Comparison of ENCODE assay signal across 22 mouse cellular contexts in genomic region chr10:80087483-80087882, GRCm38 (mm10). TPM values are rescaled to one million over a fixed set of nuclear protein-coding genes. Genes with fewer than 3 reads are reported as not detected.
DNase-seq lines count a peak whose midpoint lies in the region; ATAC-seq and TF ChIP-seq lines count a peak whose summit lies in the region.
"Had no signal": no experiment of that assay in that cellular context is flagged by ENCODE, and none has a peak within 500 bp of the region (broad histone marks: within the 10 kb centered on the region; RNA-seq: fewer than 3 reads in every experiment).

No protein-coding gene starts in this region.

- TF ChIP-seq EP300 in heart, adult 2 months (IDR thresholded peaks at IDR 0.05; ENCODE audit: insufficient read depth, low read depth, low read length): no peak
- no peak for TF ChIP-seq EP300 in liver, postnatal 0 days (IDR thresholded peaks at IDR 0.05; ENCODE audit: low read depth)

- H3K27me3 ChIP-seq in heart, adult 2 months (ENCODE audit: control insufficient read depth, insufficient read depth, low read length): no peaks in the 10 kb centered on the region
- H3K27me3 ChIP-seq in spleen, adult 2 months (ENCODE audit: control insufficient read depth, insufficient read depth, low read length): no peaks in the 10 kb centered on the region
- H3K27me3 ChIP-seq in liver, postnatal 0 days (ENCODE audit: insufficient read depth, low read length): no peaks in the 10 kb centered on the region
- no peaks in the 10 kb centered on the region for H3K27me3 ChIP-seq in splenic B cell, adult 2 months (ENCODE audit: control insufficient read depth, insufficient read depth, low read length, poor library complexity, severe bottlenecking)
- H3K27me3 ChIP-seq: embryonic facial prominence, embryonic 15.5 days; Patski had no signal

- WGBS in heart, adult 2 months: 80% methylated on average over 8 of the region's 8 CpGs
- WGBS in spleen, adult 2 months: 61% methylated on average over 8 of the region's 8 CpGs
- WGBS in liver, postnatal 0 days (ENCODE audit: insufficient replicate concordance): 54% methylated on average over 8 of the region's 8 CpGs

- no peak for DNase-seq in heart, adult 2 months
- no peak for DNase-seq in heart, postnatal 25 days (ENCODE audit: low spot score)
- DNase-seq in spleen, adult 2 months (ENCODE audit: low read depth in 1 of 2, low spot score in 2 of 2): no peak
- no peak for DNase-seq in spleen, adult 18-20 months
- no peak for DNase-seq in liver, postnatal 0 days
- peak; percentile 43 for DNase-seq in splenic B cell, adult 2 months (ENCODE audit: low read depth, low spot score)
- DNase-seq in embryo, embryonic 10.5 days (ENCODE audit: low spot score): no peak
- DNase-seq: cerebellum, adult 11 months; cerebellum, postnatal 10 days; gastrocnemius, postnatal 10 days; midbrain, embryonic 14.5 days; right cerebral cortex, postnatal 25 days had no signal

- TF ChIP-seq CTCF in heart, adult 2 months (IDR thresholded peaks at IDR 0.05): no peak
- no peak for TF ChIP-seq CTCF in spleen, adult 2 months (IDR thresholded peaks at IDR 0.05; ENCODE audit: extremely low read depth, insufficient read depth, insufficient read length, insufficient replicate concordance)
- TF ChIP-seq CTCF in liver, postnatal 0 days (IDR thresholded peaks at IDR 0.05; ENCODE audit: low read depth): no peak

- H3K4me1 ChIP-seq in heart, adult 2 months (ENCODE audit: control insufficient read depth, insufficient read depth, low read length): peaks cover 21% of the 10 kb centered on the region
- H3K4me1 ChIP-seq in spleen, adult 2 months (ENCODE audit: control insufficient read depth, insufficient read depth, insufficient read length): peaks cover 14% of the 10 kb centered on the region; the same call in 1 of the 2 replicates
- H3K4me1 ChIP-seq in liver, postnatal 0 days (ENCODE audit: insufficient read depth): peaks cover 20% of the 10 kb centered on the region

- H3K79me2 ChIP-seq in heart, adult 2 months (replicated peaks; ENCODE audit: control insufficient read depth, insufficient read depth, low read length): peaks cover 2% of the 10 kb centered on the region; the same call in 1 of the 2 replicates

- intact Hi-C loops in heart, adult 2 months (cut with DNase I): no loop called here
- intact Hi-C loops in heart, postnatal 25 days (cut with DNase I): no loop called here

- ATAC-seq in liver, postnatal 0 days: no peak
- ATAC-seq in erythroblast, adult 5-6 weeks (replicated peaks; ENCODE audit: low FRiP score, poor library complexity, severe bottlenecking): no peak
- ATAC-seq: CD4-positive, CD25-positive, alpha-beta regulatory T cell, adult 4 months; hindbrain, postnatal 0 days; intestine, postnatal 0 days had no signal

- no peak for TF ChIP-seq POLR2A in heart, adult 2 months (IDR thresholded peaks at IDR 0.05; ENCODE audit: insufficient read depth, low read depth, low read length)
- TF ChIP-seq POLR2A in spleen, adult 2 months (IDR thresholded peaks at IDR 0.05; ENCODE audit: low read depth, low read length): no peak

- no peaks in the 10 kb centered on the region for H3K9me3 ChIP-seq in liver, postnatal 0 days (ENCODE audit: low read length)
- H3K9me3 ChIP-seq: embryonic facial prominence, embryonic 15.5 days; forebrain, embryonic 10.5 days had no signal

- H3K4me3 ChIP-seq in heart, adult 2 months: no peak overlapping the region
- no peak overlapping the region for H3K4me3 ChIP-seq in spleen, adult 2 months (ENCODE audit: extremely low read depth, insufficient read depth, insufficient read length)
- H3K4me3 ChIP-seq in liver, postnatal 0 days (ENCODE audit: low read depth, low read length): no peak overlapping the region
- H3K4me3 ChIP-seq: embryonic facial prominence, embryonic 15.5 days; forebrain, embryonic 10.5 days; myocyte had no signal

- peak overlapping the region; percentile 41; the same call in 1 of the 2 replicates for H3K27ac ChIP-seq in heart, adult 2 months
- H3K27ac ChIP-seq in spleen, adult 2 months (ENCODE audit: insufficient read depth, low read length): peak overlapping the region; percentile 42; the same call in 1 of the 2 replicates
- H3K27ac ChIP-seq in liver, postnatal 0 days (ENCODE audit: low read depth): peak overlapping the region; percentile 76
- H3K27ac ChIP-seq: embryonic facial prominence, embryonic 15.5 days; forebrain, embryonic 10.5 days; hindbrain, postnatal 0 days; kidney, postnatal 0 days; stomach, postnatal 0 days had no signal

- no peak overlapping the region; the same call in 1 of the 2 replicates for H3K9ac ChIP-seq in heart, adult 2 months (ENCODE audit: low read depth, low read length)
- H3K9ac ChIP-seq in liver, postnatal 0 days (replicated peaks): no peak overlapping the region
- H3K9ac ChIP-seq: embryonic facial prominence, embryonic 15.5 days had no signal

- H3K4me2 ChIP-seq in liver, postnatal 0 days (ENCODE audit: low read depth, low read length): no peak overlapping the region
- H3K4me2 ChIP-seq: embryonic facial prominence, embryonic 15.5 days had no signal

- peaks cover 4% of the 10 kb centered on the region; the same call in 1 of the 2 replicates for H3K36me3 ChIP-seq in heart, adult 2 months (ENCODE audit: control insufficient read depth, insufficient read depth, low read length)
- H3K36me3 ChIP-seq in spleen, adult 2 months (ENCODE audit: control insufficient read depth, insufficient read depth, low read length): peaks cover 21% of the 10 kb centered on the region
- H3K36me3 ChIP-seq in liver, postnatal 0 days (replicated peaks; ENCODE audit: insufficient read depth, low read length): peaks cover 34% of the 10 kb centered on the region
- peaks cover 5% of the 10 kb centered on the region for H3K36me3 ChIP-seq in splenic B cell, adult 2 months (ENCODE audit: control insufficient read depth, insufficient read depth, low read length, poor library complexity, severe bottlenecking)

RNA-seq across cellular contexts. Expression of gene Sbno2, which starts 17.9 kb away (rescaled TPM):
- total RNA-seq in heart, adult 2 months (2021): 10 to 100 TPM; 10.6 to 11.2 TPM
- polyA plus RNA-seq in heart, adult 2 months (2012; rRNA removed): 16.9 and 18.0 TPM in 2 replicates
- 10 to 100 TPM; 11.0 to 11.6 TPM for total RNA-seq in heart, postnatal 25 days (2021)
- polyA plus RNA-seq in spleen, adult 2 months (2012; rRNA removed): 95.0 and 122 TPM in 2 replicates
- polyA plus RNA-seq in liver, postnatal 0 days (2015; fragmentation: Nextera tagmentation; extraction: Ambion mirVana): 7.4 and 8.7 TPM in 2 replicates
- 9.2 and 12.5 TPM in 2 replicates for total RNA-seq in erythroblast, adult 5-6 weeks (2015; ENCODE audit: low replicate concordance)
- 17.1 and 20.9 TPM in 2 replicates for total RNA-seq in erythroblast, adult 5-6 weeks (2017; ENCODE audit: low replicate concordance)

RNA-seq across cellular contexts. Expression of gene Stk11, which starts 28.1 kb away (rescaled TPM):
- total RNA-seq in heart, adult 2 months (2021): 100 to 1,000 TPM; 140 to 161 TPM
- 127 and 144 TPM in 2 replicates for polyA plus RNA-seq in heart, adult 2 months (2012; rRNA removed)
- total RNA-seq in heart, postnatal 25 days (2021): 100 to 1,000 TPM; 133 to 138 TPM
- 120 and 144 TPM in 2 replicates for polyA plus RNA-seq in spleen, adult 2 months (2012; rRNA removed)
- polyA plus RNA-seq in liver, postnatal 0 days (2015; fragmentation: Nextera tagmentation; extraction: Ambion mirVana): 9.1 and 11.2 TPM in 2 replicates
- total RNA-seq in erythroblast, adult 5-6 weeks (2015; ENCODE audit: low replicate concordance): 47.7 and 60.0 TPM in 2 replicates
- 152 and 195 TPM in 2 replicates for total RNA-seq in erythroblast, adult 5-6 weeks (2017; ENCODE audit: low replicate concordance)

RNA-seq across cellular contexts. Expression of gene Gpx4, which starts 40.5 kb away (rescaled TPM):
- 1,000 to 10,000 TPM in 1 of 2 experiments, 100 to 1,000 TPM in 1; 832 to 1,055 TPM for total RNA-seq in heart, adult 2 months (2021)
- 860 and 993 TPM in 2 replicates for polyA plus RNA-seq in heart, adult 2 months (2012; rRNA removed)
- 100 to 1,000 TPM; 691 to 812 TPM for total RNA-seq in heart, postnatal 25 days (2021)
- 238 and 259 TPM in 2 replicates for polyA plus RNA-seq in spleen, adult 2 months (2012; rRNA removed)
- 537 and 560 TPM in 2 replicates for polyA plus RNA-seq in liver, postnatal 0 days (2015; fragmentation: Nextera tagmentation; extraction: Ambion mirVana)
- total RNA-seq in erythroblast, adult 5-6 weeks (2015; ENCODE audit: low replicate concordance): 108 and 169 TPM in 2 replicates
- total RNA-seq in erythroblast, adult 5-6 weeks (2017; ENCODE audit: low replicate concordance): 96.3 and 123 TPM in 2 replicates

RNA-seq across cellular contexts. Expression of gene Polr2e, which starts 47.9 kb away (rescaled TPM):
- total RNA-seq in heart, adult 2 months (2021): 10 to 100 TPM; 78.3 to 89.8 TPM
- 182 and 194 TPM in 2 replicates for polyA plus RNA-seq in heart, adult 2 months (2012; rRNA removed)
- 10 to 100 TPM; 79.3 to 81.2 TPM for total RNA-seq in heart, postnatal 25 days (2021)
- polyA plus RNA-seq in spleen, adult 2 months (2012; rRNA removed): 139 and 182 TPM in 2 replicates
- polyA plus RNA-seq in liver, postnatal 0 days (2015; fragmentation: Nextera tagmentation; extraction: Ambion mirVana): 57.0 and 58.3 TPM in 2 replicates
- 23.6 and 33.4 TPM in 2 replicates for total RNA-seq in erythroblast, adult 5-6 weeks (2015; ENCODE audit: low replicate concordance)
- 4.5 and 9.9 TPM in 2 replicates for total RNA-seq in erythroblast, adult 5-6 weeks (2017; ENCODE audit: low replicate concordance)

RNA-seq across cellular contexts. Expression of gene Atp5d, which starts 50.9 kb away (rescaled TPM):
- total RNA-seq in heart, adult 2 months (2021): 1,000 to 10,000 TPM; 1,015 to 1,150 TPM
- 1,139 and 1,938 TPM in 2 replicates for polyA plus RNA-seq in heart, adult 2 months (2012; rRNA removed)
- 1,000 to 10,000 TPM; 1,252 to 1,264 TPM for total RNA-seq in heart, postnatal 25 days (2021)
- polyA plus RNA-seq in spleen, adult 2 months (2012; rRNA removed): 592 and 782 TPM in 2 replicates
- 537 and 576 TPM in 2 replicates for polyA plus RNA-seq in liver, postnatal 0 days (2015; fragmentation: Nextera tagmentation; extraction: Ambion mirVana)
- total RNA-seq in erythroblast, adult 5-6 weeks (2015; ENCODE audit: low replicate concordance): 43.3 and 48.8 TPM in 2 replicates
- 12.1 and 17.3 TPM in 2 replicates for total RNA-seq in erythroblast, adult 5-6 weeks (2017; ENCODE audit: low replicate concordance)

Comparison
In these comparisons a context has a peak if more than half of its experiments do, and no peak if none do; other contexts are left out.
1. RNA of gene Gpx4, which starts 40.5 kb away (total RNA-seq): 832 to 1,055 TPM in heart, adult 2 months and 691 to 812 TPM in heart, postnatal 25 days; 96.3 to 169 TPM in erythroblast, adult 5-6 weeks; every median in the first group is over 4 times any median in the second.
2. Peak in every context shown above with its lines, with median percentiles within 50 percentile points of each other: H3K27ac ChIP-seq.